In the genomic region with DNA sequence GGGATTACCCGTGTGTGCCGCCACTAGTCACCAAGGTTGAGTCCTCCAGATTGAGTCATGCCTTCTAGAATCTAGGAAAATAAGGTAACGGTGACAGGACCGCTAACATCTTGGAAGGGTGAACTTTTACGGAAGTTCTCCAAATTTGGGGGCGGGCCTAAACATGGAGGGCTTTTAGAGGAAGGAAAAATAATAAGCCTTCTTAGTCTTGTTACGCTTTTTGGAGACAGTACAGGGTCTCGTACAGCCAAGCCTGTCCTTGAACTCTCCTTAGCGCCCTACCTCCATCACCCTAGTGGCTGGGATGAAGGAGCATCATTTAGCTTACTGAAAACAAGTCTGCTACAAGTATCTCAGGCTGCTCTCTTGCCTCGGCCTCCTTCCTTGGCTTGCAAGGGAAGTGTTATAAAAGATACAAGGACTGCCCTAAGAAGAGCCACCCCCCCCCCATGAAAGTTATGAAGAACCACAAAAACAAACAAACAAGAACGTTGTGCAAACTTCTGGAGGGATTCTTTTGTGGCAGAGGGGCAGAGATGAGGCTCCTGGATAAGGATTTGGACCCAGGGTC, we compare ENCODE assay signal across 8 mouse cellular contexts. TPM values are rescaled to one million over a fixed set of nuclear protein-coding genes. Genes with fewer than 3 reads are reported as not detected.
DNase-seq lines count a peak whose midpoint lies in the region; ATAC-seq lines count a peak whose summit lies in the region.

No protein-coding gene starts in this region.

- ATAC-seq in heart, embryonic 15.5 days (replicated peaks; ENCODE audit: insufficient number of reproducible peaks, insufficient read depth, low FRiP score, low read depth), result no peak
- ATAC-seq in hematopoietic stem cell, adult 5-6 weeks (replicated peaks in 1 of 2; ENCODE audit: insufficient read depth in 1 of 2, low FRiP score in 2 of 2, low TSS enrichment in 1 of 2, low read depth in 1 of 2, poor library complexity in 2 of 2, severe bottlenecking in 2 of 2), result peak; percentile 9 to 29; a peak in 2 of 4 replicates

- H3K9me3 ChIP-seq in heart, embryonic 15.5 days (replicated peaks), result no peaks in the 10 kb centered on the region

- no peaks in the 10 kb centered on the region for H3K27me3 ChIP-seq in heart, embryonic 15.5 days

- H3K4me3 ChIP-seq in heart, embryonic 15.5 days, result peak overlapping the region; percentile 73
- H3K4me3 ChIP-seq in macrophage (ENCODE audit: inconsistent target), result peak overlapping the region; percentile 72

- WGBS in heart, embryonic 15.5 days, result 8% methylated on average over 11 of the region's 11 CpGs
- WGBS in macrophage (ENCODE audit: missing documents), result under 1% methylated on average over 11 of the region's 11 CpGs

- peaks cover 28% of the 10 kb centered on the region for H3K79me2 ChIP-seq in macrophage (ENCODE audit: inconsistent target)

- H3K4me1 ChIP-seq in heart, embryonic 15.5 days (replicated peaks), result peaks cover 36% of the 10 kb centered on the region

- peaks cover 1% of the 10 kb centered on the region; the same call in 1 of the 2 replicates for H3K36me3 ChIP-seq in heart, embryonic 15.5 days
- H3K36me3 ChIP-seq in macrophage (ENCODE audit: inconsistent target), result no peaks in the 10 kb centered on the region

- intact Hi-C loops in gastrocnemius, postnatal 36 days (cut with DNase I), result no loop called here

- DNase-seq in heart, adult 8-10 months (ENCODE audit: low spot score), result no peak
- peak; percentile 30 for DNase-seq in adipocyte (ENCODE audit: low spot score)
- no peak for DNase-seq in frontal cortex, postnatal 14 days (ENCODE audit: low spot score in 2 of 2)
- DNase-seq in gastrocnemius, postnatal 36 days, result no peak
- no peak for DNase-seq in c-Kit-positive CD71-positive TER-119-positive erythroid progenitor cells, embryonic 14.5 days (ENCODE audit: low spot score)

- peak overlapping the region; percentile 78 for H3K27ac ChIP-seq in heart, embryonic 15.5 days
- peak overlapping the region; percentile 59 for H3K27ac ChIP-seq in macrophage

- H3K9ac ChIP-seq in heart, embryonic 15.5 days, result peak overlapping the region; percentile 73

- peak overlapping the region; percentile 92 for H3K4me2 ChIP-seq in heart, embryonic 15.5 days

RNA-seq across cellular contexts. Expression of a gene that starts 1.5 kb away (rescaled TPM):
- polyA plus RNA-seq in heart, embryonic 15.5 days (2015; fragmentation: Nextera tagmentation; extraction: Ambion mirVana), result 40.2 and 46.4 TPM in 2 replicates
- 10 to 100 TPM; 14.5 to 21.7 (median 17.7) TPM for total RNA-seq in heart, adult 8-10 months (2022)
- 41.8 and 49.6 TPM in 2 replicates for total RNA-seq in hematopoietic stem cell, adult 5-6 weeks (2017)
- total RNA-seq in macrophage (2018; cell fraction: chromatin; rRNA removed), result 10 to 100 TPM; 10.7 to 39.0 (median 19.8) TPM
- total RNA-seq in macrophage (2018; cell fraction: cytosol; rRNA removed), result 10 to 100 TPM in 4 of 26 experiments, 1 to 10 TPM in 22; 3.3 to 11.9 (median 7.5) TPM
- 10 to 100 TPM; 11.1 to 88.3 (median 26.6) TPM for total RNA-seq in macrophage (2018; cell fraction: nucleus; rRNA removed)
- 4.0 to 23.3 TPM (median 15.1 TPM) in 3 replicates for polyA plus RNA-seq in macrophage (2018)
- 10 to 100 TPM; 15.2 to 18.6 TPM for total RNA-seq in gastrocnemius, postnatal 36 days (2021)

RNA-seq across cellular contexts. Expression of a gene that starts 33.0 kb away (rescaled TPM):
- 73.9 and 90.0 TPM in 2 replicates for polyA plus RNA-seq in heart, embryonic 15.5 days (2015; fragmentation: Nextera tagmentation; extraction: Ambion mirVana)
- 10 to 100 TPM; 47.9 to 61.2 (median 49.1) TPM for total RNA-seq in heart, adult 8-10 months (2022)
- total RNA-seq in hematopoietic stem cell, adult 5-6 weeks (2017), result 50.9 and 54.5 TPM in 2 replicates
- 100 to 1,000 TPM in 24 of 26 experiments, 10 to 100 TPM in 2; 81.7 to 358 (median 193) TPM for total RNA-seq in macrophage (2018; cell fraction: chromatin; rRNA removed)
- 10 to 100 TPM; 30.5 to 51.8 (median 41.1) TPM for total RNA-seq in macrophage (2018; cell fraction: cytosol; rRNA removed)
- total RNA-seq in macrophage (2018; cell fraction: nucleus; rRNA removed), result 100 to 1,000 TPM in 11 of 26 experiments, 10 to 100 TPM in 15; 51.2 to 188 (median 95.8) TPM
- 26.7 to 43.9 TPM (median 39.6 TPM) in 3 replicates for polyA plus RNA-seq in macrophage (2018)
- total RNA-seq in gastrocnemius, postnatal 36 days (2021), result 10 to 100 TPM; 13.9 to 14.7 TPM

RNA-seq across cellular contexts. Expression of a gene that starts 33.9 kb away (rescaled TPM):
- polyA plus RNA-seq in heart, embryonic 15.5 days (2015; fragmentation: Nextera tagmentation; extraction: Ambion mirVana), result 30.8 and 32.7 TPM in 2 replicates
- total RNA-seq in heart, adult 8-10 months (2022), result 10 to 100 TPM; 47.3 to 56.4 (median 53.0) TPM
- total RNA-seq in hematopoietic stem cell, adult 5-6 weeks (2017), result 8.7 and 15.6 TPM in 2 replicates
- total RNA-seq in macrophage (2018; cell fraction: chromatin; rRNA removed), result 10 to 100 TPM in 24 of 26 experiments, 1 to 10 TPM in 2; 6.6 to 22.3 (median 15.6) TPM
- total RNA-seq in macrophage (2018; cell fraction: cytosol; rRNA removed), result 10 to 100 TPM; 13.5 to 30.2 (median 19.0) TPM
- 10 to 100 TPM; 18.6 to 38.5 (median 25.3) TPM for total RNA-seq in macrophage (2018; cell fraction: nucleus; rRNA removed)
- polyA plus RNA-seq in macrophage (2018), result 17.4 to 25.4 TPM (median 20.5 TPM) in 3 replicates
- 10 to 100 TPM; 45.3 to 50.1 TPM for total RNA-seq in gastrocnemius, postnatal 36 days (2021)

RNA-seq across cellular contexts. Expression of a gene that starts 44.4 kb away (rescaled TPM):
- polyA plus RNA-seq in heart, embryonic 15.5 days (2015; fragmentation: Nextera tagmentation; extraction: Ambion mirVana), result 194 and 219 TPM in 2 replicates
- total RNA-seq in heart, adult 8-10 months (2022), result 10 to 100 TPM; 65.2 to 74.9 (median 70.8) TPM
- total RNA-seq in hematopoietic stem cell, adult 5-6 weeks (2017), result 43.2 and 67.9 TPM in 2 replicates
- 10 to 100 TPM; 12.2 to 62.3 (median 35.4) TPM for total RNA-seq in macrophage (2018; cell fraction: chromatin; rRNA removed)
- 100 to 1,000 TPM; 319 to 543 (median 416) TPM for total RNA-seq in macrophage (2018; cell fraction: cytosol; rRNA removed)
- 100 to 1,000 TPM in 13 of 26 experiments, 10 to 100 TPM in 13; 51.2 to 167 (median 99.3) TPM for total RNA-seq in macrophage (2018; cell fraction: nucleus; rRNA removed)
- polyA plus RNA-seq in macrophage (2018), result 207 to 606 TPM (median 518 TPM) in 3 replicates
- 10 to 100 TPM; 48.5 to 50.9 TPM for total RNA-seq in gastrocnemius, postnatal 36 days (2021)
